Mouse (Mus musculus): ENCODE measurements around the gene Dync2li1. TPM values are rescaled to one million over a fixed set of nuclear protein-coding genes. Genes with fewer than 3 reads are reported as not detected.
A peak's percentile ranks its signal among the peaks of the same experiment; 100 is the strongest.

The Dync2li1 gene
- polyA plus RNA-seq, 1 experiment from 2014 or later: 173 TPM

GRCm38 (mm10) chr17:84698727-84699126 is 72.4 kb downstream of the Dync2li1 start:
- CTCF ChIA-PET: interaction anchor here (0.6 to 2.4 kb wide), 16 partner anchors 9 to 224 kb away, joined by 3 to 15 read pairs (median 5); partner anchors contain the start of gene Abcg5
- in situ Hi-C loops (cut with MboI; ENCODE audit: low pct_unique_long_range_greater_than_20kb): no loop called here
- TF ChIP-seq CTCF (IDR thresholded peaks at IDR 0.05): no peak
- POLR2A ChIA-PET: interaction anchor here (0.5 kb wide), 1 partner anchor 48 kb away, joined by 3 read pairs; no protein-coding TSS in a partner anchor
- no peaks in the 10 kb centered on the region for H3K27me3 ChIP-seq
- ATAC-seq: peak; percentile 49
- DNase-seq (ENCODE audit: low read depth, low spot score): no peak

Other genes starting within 250 kb of the Dync2li1 start
- 16.3 TPM for gene Thada, start 160.3 kb upstream of the Dync2li1 start, polyA plus RNA-seq (2021)
- 32.0 TPM for gene Plekhh2, start 114.6 kb upstream of the Dync2li1 start, polyA plus RNA-seq (2021)
- gene Abcg8, start 49.8 kb downstream of the Dync2li1 start, polyA plus RNA-seq (2021): 0.03 TPM
- gene Abcg5, start 56.5 kb downstream of the Dync2li1 start, polyA plus RNA-seq (2021): not detected
- 72.4 TPM for gene Lrpprc, start 164.3 kb downstream of the Dync2li1 start, polyA plus RNA-seq (2021)